Mouse (Mus musculus): ENCODE measurements around the gene Rab19. TPM values are rescaled to one million over a fixed set of nuclear protein-coding genes. Genes with fewer than 3 reads are reported as not detected.
"Not testable (repeated sequence)": the region's sequence is repeated elsewhere in the genome, so short reads cannot be mapped to it uniquely, and the experiment has no call there.

Rab19 gene
- polyA plus RNA-seq, 1 experiment from 2014 or later: 1.00 TPM

GRCm38 (mm10) chr6:39380276-39380675 is 699 bp upstream of the Rab19 start:
- H3K9ac ChIP-seq: no peak overlapping the region
- peaks cover 11% of the 10 kb centered on the region for H3K27me3 ChIP-seq
- H3K9me3 ChIP-seq: no peaks in the 10 kb centered on the region
- H3K36me3 ChIP-seq: no peaks in the 10 kb centered on the region
- H3K4me3 ChIP-seq: no peak overlapping the region
- 87% methylated on average over 3 of the region's 3 CpGs for WGBS
- H3K27ac ChIP-seq: no peak overlapping the region
- ATAC-seq (ENCODE audit: insufficient number of reproducible peaks, insufficient read depth, low FRiP score, low TSS enrichment): no peak
- H3K4me2 ChIP-seq (replicated peaks): no peak overlapping the region
- 0 out of 2 replicates have a peak, but pooled peaks cover 15% of the 10 kb centered on the region for H3K4me1 ChIP-seq

- H3K27me3 ChIP-seq: no peaks in the 10 kb centered on the region
- H3K4me2 ChIP-seq (replicated peaks): no peak overlapping the region
- 95% methylated on average over 2 of the region's 2 CpGs for WGBS
- no peak overlapping the region for H3K9ac ChIP-seq
- H3K27ac ChIP-seq: no peak overlapping the region
- ATAC-seq (ENCODE audit: insufficient number of reproducible peaks, insufficient read depth, low FRiP score, low TSS enrichment): no peak
- no peaks in the 10 kb centered on the region for H3K9me3 ChIP-seq
- H3K4me1 ChIP-seq: no peaks in the 10 kb centered on the region
- no peak overlapping the region for H3K4me3 ChIP-seq
- no peaks in the 10 kb centered on the region for H3K36me3 ChIP-seq
These were observed 9.0 kb downstream of the Rab19 start for GRCm38 (mm10) chr6:39389988-39390387.

GRCm38 (mm10) chr6:39395471-39395870 is 14.5 kb downstream of the Rab19 start:
- H3K27ac ChIP-seq: no peak overlapping the region
- no peak for ATAC-seq (ENCODE audit: insufficient number of reproducible peaks, insufficient read depth, low FRiP score, low TSS enrichment)
- no peak overlapping the region for H3K9ac ChIP-seq
- 79% methylated on average over 4 of the region's 4 CpGs for WGBS
- no peaks in the 10 kb centered on the region for H3K4me1 ChIP-seq
- H3K27me3 ChIP-seq: no peaks in the 10 kb centered on the region
- no peaks in the 10 kb centered on the region for H3K9me3 ChIP-seq
- no peak overlapping the region for H3K4me3 ChIP-seq
- H3K36me3 ChIP-seq: peaks cover 11% of the 10 kb centered on the region
- H3K4me2 ChIP-seq (replicated peaks): no peak overlapping the region

DNA sequence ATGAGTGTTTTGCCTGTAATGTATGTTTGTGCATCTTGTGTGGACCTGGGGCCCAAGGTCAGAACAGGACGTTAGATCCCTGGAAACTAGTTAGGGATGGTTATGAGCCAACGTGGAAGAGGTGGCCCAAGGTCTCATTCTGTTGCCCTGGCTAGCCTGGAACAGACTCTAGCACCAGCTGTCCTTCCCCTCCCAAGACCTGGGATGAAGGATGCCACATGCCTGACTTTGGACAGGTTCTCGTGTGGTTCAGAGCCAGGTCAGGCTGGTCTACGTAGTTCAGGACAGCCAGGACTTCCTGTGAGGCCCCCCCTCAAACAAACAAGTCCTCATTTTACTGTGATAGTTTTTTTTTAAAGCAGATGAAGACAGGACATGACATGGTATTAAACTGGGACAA is 14.9 kb downstream of the Rab19 start:
- Histone ChIP-seq H3K4me3 (no peak overlapping the region), H3K36me3 (peaks cover 11% of the 10 kb centered on the region), H3K4me2 (replicated peaks) (no peak overlapping the region), H3K9ac (no peak overlapping the region), H3K4me1 (no peaks in the 10 kb centered on the region), H3K9me3 (no peaks in the 10 kb centered on the region), H3K27ac (no peak overlapping the region), H3K27me3 (no peaks in the 10 kb centered on the region)
- ATAC-seq (ENCODE audit: insufficient number of reproducible peaks, insufficient read depth, low FRiP score, low TSS enrichment): no peak
- 69% methylated on average over 4 of the region's 4 CpGs for WGBS

DNA sequence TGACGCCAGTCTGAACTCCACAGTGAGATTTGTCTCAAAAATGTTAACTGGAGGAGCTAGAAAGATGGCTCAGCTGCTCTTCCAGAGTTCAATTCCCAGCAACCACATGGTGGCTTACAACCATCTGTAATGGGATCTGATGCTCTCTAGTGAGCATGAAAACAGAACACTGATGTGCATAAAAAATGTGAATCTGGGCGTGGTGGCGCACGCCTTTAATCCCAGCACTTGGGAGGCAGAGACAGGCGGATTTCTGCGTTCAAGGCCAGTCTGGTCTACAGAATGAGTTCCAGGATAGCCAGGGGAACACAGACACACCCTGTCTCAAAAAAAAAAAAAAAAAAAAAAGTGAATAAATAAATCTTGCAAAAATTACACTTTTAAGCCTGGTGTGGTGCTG is 16.1 kb downstream of the Rab19 start:
- no peaks in the 10 kb centered on the region for H3K27me3 ChIP-seq
- H3K4me2 ChIP-seq (replicated peaks): no peak overlapping the region
- H3K27ac ChIP-seq: no peak overlapping the region
- no peaks in the 10 kb centered on the region for H3K9me3 ChIP-seq
- H3K9ac ChIP-seq: no peak overlapping the region
- 97% methylated on average over 6 of the region's 6 CpGs for WGBS
- H3K4me1 ChIP-seq: no peaks in the 10 kb centered on the region
- ATAC-seq (ENCODE audit: insufficient number of reproducible peaks, insufficient read depth, low FRiP score, low TSS enrichment): no peak
- peaks cover 11% of the 10 kb centered on the region for H3K36me3 ChIP-seq
- no peak overlapping the region for H3K4me3 ChIP-seq

DNA sequence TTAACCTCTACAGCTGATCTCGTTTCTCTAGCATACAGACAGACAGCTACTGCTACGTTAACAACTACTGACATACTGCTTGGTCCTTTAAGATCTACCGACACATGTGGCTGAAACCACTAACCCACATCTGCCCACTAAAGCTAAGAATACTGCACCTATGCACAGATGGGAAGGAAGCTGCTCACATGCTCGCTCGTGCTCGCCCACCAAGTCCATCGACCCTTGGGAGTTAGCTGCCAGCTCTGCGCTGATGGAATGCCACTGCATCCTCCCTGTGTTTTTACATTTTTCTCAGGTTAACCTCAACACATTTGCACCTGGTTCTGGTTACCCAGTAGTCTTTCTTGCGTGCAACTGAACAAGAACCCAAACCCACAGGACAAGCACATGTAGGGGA is 17.4 kb downstream of the Rab19 start:
- 87% methylated on average over 9 of the region's 9 CpGs for WGBS
- Histone ChIP-seq H3K27ac (no peak overlapping the region), H3K27me3 (no peaks in the 10 kb centered on the region), H3K4me1 (no peaks in the 10 kb centered on the region), H3K9ac (no peak overlapping the region), H3K9me3 (no peaks in the 10 kb centered on the region), H3K36me3 (peaks cover 11% of the 10 kb centered on the region), H3K4me3 (no peak overlapping the region), H3K4me2 (replicated peaks) (no peak overlapping the region)
- no peak for ATAC-seq (ENCODE audit: insufficient number of reproducible peaks, insufficient read depth, low FRiP score, low TSS enrichment)

GRCm38 (mm10) chr6:39400343-39400742 is 19.4 kb downstream of the Rab19 start:
- H3K4me2 ChIP-seq (replicated peaks): no peak overlapping the region
- no peak for ATAC-seq (ENCODE audit: insufficient number of reproducible peaks, insufficient read depth, low FRiP score, low TSS enrichment)
- WGBS: 67% methylated on average over 7 of the region's 7 CpGs
- no peaks in the 10 kb centered on the region for H3K4me1 ChIP-seq
- H3K4me3 ChIP-seq: no peak overlapping the region
- no peak overlapping the region for H3K9ac ChIP-seq
- no peak overlapping the region for H3K27ac ChIP-seq
- H3K27me3 ChIP-seq: no peaks in the 10 kb centered on the region
- peaks cover 19% of the 10 kb centered on the region for H3K36me3 ChIP-seq
- H3K9me3 ChIP-seq: no peaks in the 10 kb centered on the region

DNA sequence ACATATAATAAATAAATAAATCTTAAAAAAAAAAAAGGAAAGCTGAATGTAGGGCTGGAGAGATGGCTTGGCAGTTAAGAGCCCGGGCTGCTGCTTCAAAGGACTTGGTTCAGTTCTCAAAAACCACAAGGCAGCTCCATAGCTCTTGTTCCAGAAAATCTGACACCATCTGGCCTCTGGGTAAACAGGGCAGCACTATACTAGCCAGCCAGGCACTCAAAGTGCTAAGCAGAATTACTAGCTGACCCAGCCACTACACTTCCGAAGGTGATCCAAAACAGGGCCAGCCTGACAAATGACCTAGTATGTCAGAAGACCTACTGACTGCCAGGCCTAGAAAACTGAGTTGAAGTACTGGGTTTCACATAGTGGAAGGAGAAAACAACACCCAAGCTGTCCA is 22.2 kb downstream of the Rab19 start:
- Histone ChIP-seq H3K9me3 (no peaks in the 10 kb centered on the region), H3K36me3 (peaks cover 17% of the 10 kb centered on the region), H3K9ac (no peak overlapping the region), H3K27ac (no peak overlapping the region), H3K4me3 (no peak overlapping the region), H3K4me1 (no peaks in the 10 kb centered on the region), H3K4me2 (replicated peaks) (no peak overlapping the region), H3K27me3 (no peaks in the 10 kb centered on the region)
- no peak for ATAC-seq (ENCODE audit: insufficient number of reproducible peaks, insufficient read depth, low FRiP score, low TSS enrichment)
- 85% methylated on average over 2 of the region's 2 CpGs for WGBS

- H3K27ac ChIP-seq: no peak overlapping the region
- H3K9ac ChIP-seq: no peak overlapping the region
- H3K27me3 ChIP-seq: no peaks in the 10 kb centered on the region
- H3K9me3 ChIP-seq: no peaks in the 10 kb centered on the region
- 93% methylated on average over 5 of the region's 5 CpGs for WGBS
- no peak overlapping the region for H3K4me3 ChIP-seq
- H3K4me2 ChIP-seq (replicated peaks): no peak overlapping the region
- no peaks in the 10 kb centered on the region for H3K4me1 ChIP-seq
- ATAC-seq (ENCODE audit: insufficient number of reproducible peaks, insufficient read depth, low FRiP score, low TSS enrichment): no peak
- H3K36me3 ChIP-seq: 0 out of 2 replicates have a peak, but pooled peaks cover 12% of the 10 kb centered on the region
These were observed 25.5 kb downstream of the Rab19 start for GRCm38 (mm10) chr6:39406480-39406879.

DNA sequence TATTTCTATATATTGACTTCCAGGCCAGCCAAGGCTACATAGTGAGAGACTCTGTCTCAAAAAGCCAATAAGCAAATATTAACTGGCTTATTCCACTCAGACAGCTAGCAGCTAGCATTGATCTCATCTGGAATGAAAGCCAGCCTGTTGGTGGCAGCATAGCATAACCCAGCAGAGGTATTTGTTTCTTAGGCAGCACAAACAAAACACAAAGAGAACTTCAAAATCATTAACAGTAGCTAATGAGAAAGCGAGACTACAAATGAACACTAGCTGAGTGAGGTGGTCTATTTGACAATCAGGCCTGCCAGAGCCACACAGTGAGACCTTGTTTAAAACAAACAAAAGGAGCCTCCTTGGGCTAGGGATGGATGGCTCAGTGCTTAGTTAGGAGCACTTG is 33.1 kb downstream of the Rab19 start:
- H3K4me2 ChIP-seq (replicated peaks): no peak overlapping the region
- WGBS: 77% methylated on average over 1 of the region's 1 CpGs
- H3K4me1 ChIP-seq: 0 out of 2 replicates have a peak, but pooled peaks cover 3% of the 10 kb centered on the region
- no peak for ATAC-seq (ENCODE audit: insufficient number of reproducible peaks, insufficient read depth, low FRiP score, low TSS enrichment)
- H3K9ac ChIP-seq: no peak overlapping the region
- H3K27me3 ChIP-seq: peaks cover 9% of the 10 kb centered on the region
- H3K36me3 ChIP-seq: 0 out of 2 replicates have a peak, but pooled peaks cover 2% of the 10 kb centered on the region
- H3K27ac ChIP-seq: no peak overlapping the region
- H3K9me3 ChIP-seq: no peaks in the 10 kb centered on the region
- H3K4me3 ChIP-seq: no peak overlapping the region

- no peak overlapping the region for H3K27ac ChIP-seq
- 0 out of 2 replicates have a peak, but pooled peaks cover 5% of the 10 kb centered on the region for H3K4me1 ChIP-seq
- WGBS: 48% methylated on average over 3 of the region's 5 CpGs
- no peaks in the 10 kb centered on the region for H3K9me3 ChIP-seq
- H3K9ac ChIP-seq: no peak overlapping the region
- H3K4me2 ChIP-seq (replicated peaks): no peak overlapping the region
- peaks cover 9% of the 10 kb centered on the region for H3K27me3 ChIP-seq
- H3K36me3 ChIP-seq: no peaks in the 10 kb centered on the region
- ATAC-seq (ENCODE audit: insufficient number of reproducible peaks, insufficient read depth, low FRiP score, low TSS enrichment): no peak
- H3K4me3 ChIP-seq: no peak overlapping the region
These were observed 34.8 kb downstream of the Rab19 start for GRCm38 (mm10) chr6:39415762-39416161.

DNA sequence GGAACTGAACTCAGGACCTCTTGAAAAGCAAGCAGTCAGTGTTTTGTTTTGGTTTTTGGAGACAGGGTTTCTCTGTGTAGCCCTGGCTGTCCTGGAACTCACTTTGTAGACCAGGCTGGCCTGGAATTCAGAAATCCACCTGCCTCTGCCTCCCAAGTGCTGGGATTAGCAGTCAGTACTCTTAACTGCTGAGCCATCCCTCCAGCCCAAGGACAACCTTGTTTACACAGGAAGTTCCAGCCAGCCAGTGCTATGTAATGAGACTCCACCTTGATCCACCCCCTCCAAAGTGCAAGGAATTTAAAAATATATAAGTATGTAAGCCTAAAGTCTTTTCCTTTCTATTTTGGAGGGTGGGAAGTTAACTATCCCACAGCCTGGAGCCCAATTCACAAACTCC is 35.7 kb downstream of the Rab19 start:
- H3K36me3 ChIP-seq; ATAC-seq (ENCODE audit: insufficient number of reproducible peaks, insufficient read depth, low FRiP score, low TSS enrichment); H3K4me2 ChIP-seq (replicated peaks); H3K4me3 ChIP-seq; H3K4me1 ChIP-seq; H3K9ac ChIP-seq; H3K27ac ChIP-seq; H3K9me3 ChIP-seq; H3K27me3 ChIP-seq: not testable (repeated sequence)

DNA sequence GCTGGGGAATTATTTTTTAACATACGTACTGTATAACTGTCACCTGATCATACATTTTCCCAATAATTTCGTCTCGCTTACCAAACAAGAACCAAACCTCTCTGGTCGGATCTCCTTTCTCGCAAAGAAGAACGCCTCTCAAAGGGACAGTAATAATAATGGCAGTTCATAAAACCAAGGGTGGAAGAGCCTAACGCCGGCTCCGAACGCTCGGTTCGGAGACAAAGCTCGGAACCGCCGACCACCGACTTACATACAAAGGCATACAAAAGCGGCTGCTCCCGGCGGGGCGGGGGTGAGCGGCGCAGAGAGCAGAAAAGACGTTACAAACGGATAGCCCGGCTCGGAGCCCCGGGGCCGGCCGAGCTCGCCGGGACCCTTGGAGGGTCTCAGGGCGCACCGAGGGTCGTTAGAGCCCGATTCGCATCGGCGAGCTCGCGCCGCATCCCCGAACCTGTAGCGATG is 38.4 kb downstream of the Rab19 start:
- Histone ChIP-seq H3K4me3 (peak overlapping the region; percentile 94), H3K27ac (peak overlapping the region; percentile 82), H3K27me3 (peaks cover 16% of the 10 kb centered on the region), H3K4me1 (0 out of 2 replicates have a peak, but pooled peaks cover 5% of the 10 kb centered on the region), H3K4me2 (replicated peaks) (peak overlapping the region; percentile 64), H3K9me3 (no peaks in the 10 kb centered on the region), H3K9ac (peak overlapping the region; percentile 76), H3K36me3 (no peaks in the 10 kb centered on the region)
- no peak for ATAC-seq (ENCODE audit: insufficient number of reproducible peaks, insufficient read depth, low FRiP score, low TSS enrichment)
- WGBS: under 1% methylated on average over 43 of the region's 43 CpGs

Measured in embryonic facial prominence, embryonic 12.5 days (tissue).